Mouse (Mus musculus): Measurements from ENCODE around the gene Trim58. TPM values are rescaled to one million over a fixed set of nuclear protein-coding genes. Genes with fewer than 3 reads are reported as not detected.

Gene Trim58
- total and polyA plus RNA-seq, 3 experiments: 19.0 TPM; not detected in 2

DNA sequence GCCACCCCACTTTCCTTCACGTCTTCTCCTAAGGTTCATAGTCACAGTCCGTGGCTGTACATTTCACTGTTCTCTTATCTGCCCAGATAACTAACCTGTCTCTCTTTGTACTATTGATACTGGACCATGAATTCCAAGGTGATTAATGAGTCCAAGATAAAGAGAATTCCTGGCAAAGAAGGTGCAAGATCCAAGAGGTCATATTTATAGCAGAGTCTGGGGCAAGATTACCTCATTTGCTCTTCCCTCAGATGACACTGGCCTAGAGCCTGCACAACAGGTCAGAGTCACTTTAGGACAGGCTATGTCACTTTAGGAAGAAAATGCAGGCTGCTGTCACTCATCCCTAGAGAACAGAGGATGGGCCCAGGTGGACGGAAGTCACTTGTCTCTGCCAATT lies 35.0 kb upstream of the Trim58 start:
- TF ChIP-seq TAL1 (conservative IDR thresholded peaks at IDR 0.05; ENCODE audit: low read depth, low read length) (no peak), GATA2 (IDR thresholded peaks at IDR 0.05; ENCODE audit: borderline replicate concordance, low read depth, low read length) (no peak), POLR2AphosphoS5 (IDR thresholded peaks at IDR 0.05; ENCODE audit: insufficient replicate concordance, low read depth, low read length) (no peak), GATA1 (IDR thresholded peaks at IDR 0.05; ENCODE audit: borderline replicate concordance, low read length) (no peak), CTCF (IDR thresholded peaks at IDR 0.05; ENCODE audit: low read depth, low read length) (no peak)
- ATAC-seq (ENCODE audit: extremely low read depth, insufficient number of reproducible peaks, low FRiP score, poor library complexity, severe bottlenecking) (no peak), DNase-seq (ENCODE audit: low spot score) (no peak)

DNA sequence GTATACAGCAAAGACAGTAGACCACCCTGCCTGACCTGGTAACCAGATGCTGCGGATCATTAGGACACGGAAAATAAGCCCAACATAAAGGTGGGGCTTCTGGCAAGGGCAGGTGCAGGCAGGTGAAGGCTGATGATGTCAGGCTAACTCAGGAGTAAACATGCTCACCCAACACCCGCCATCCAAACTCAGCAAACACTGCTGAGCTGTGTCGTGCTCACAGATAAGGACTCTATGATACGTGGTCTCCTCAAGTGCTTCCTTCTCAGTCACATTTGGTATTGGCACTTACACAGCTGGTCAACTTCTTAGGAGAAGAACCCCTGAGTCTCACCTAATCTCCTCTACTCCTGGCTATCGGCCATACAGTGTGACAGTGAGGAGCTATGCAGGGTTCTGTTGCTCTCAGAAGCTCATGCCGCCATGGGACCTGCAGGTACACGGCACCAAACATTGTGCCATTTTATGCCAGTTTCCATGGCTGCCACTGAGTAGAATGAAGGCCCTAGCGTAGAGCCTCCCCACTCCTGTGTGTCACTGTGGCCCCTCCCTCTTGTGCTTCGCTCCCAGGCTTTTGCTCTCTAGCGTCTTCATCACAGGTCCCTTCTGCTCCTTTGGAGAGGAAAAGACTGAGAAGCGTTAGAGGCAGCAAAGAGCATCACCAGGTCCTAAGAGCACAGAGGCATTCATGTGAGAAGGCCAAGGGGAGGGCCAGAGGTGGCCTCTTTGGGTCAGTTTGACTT lies 33.9 kb upstream of the Trim58 start:
- Histone ChIP-seq H3K36me3 (replicated peaks) (no peaks in the 10 kb centered on the region), H3K4me3 (ENCODE audit: low read depth, low read length) (no peak overlapping the region), H3K4me1 (ENCODE audit: insufficient read depth, low read depth, low read length) (no peaks in the 10 kb centered on the region), H3K9me3 (replicated peaks) (no peaks in the 10 kb centered on the region), H3K27me3 (ENCODE audit: insufficient read depth, low read length) (peaks cover 7% of the 10 kb centered on the region; the same call in 1 of the 2 replicates)
- no peak for ATAC-seq (ENCODE audit: extremely low read depth, insufficient number of reproducible peaks, low FRiP score, poor library complexity, severe bottlenecking)
- DNase-seq (ENCODE audit: low spot score): no peak
- TF ChIP-seq POLR2AphosphoS5 (IDR thresholded peaks at IDR 0.05; ENCODE audit: insufficient replicate concordance, low read depth, low read length) (no peak), TAL1 (conservative IDR thresholded peaks at IDR 0.05; ENCODE audit: low read depth, low read length) (no peak), CTCF (IDR thresholded peaks at IDR 0.05; ENCODE audit: low read depth, low read length) (no peak), GATA2 (IDR thresholded peaks at IDR 0.05; ENCODE audit: borderline replicate concordance, low read depth, low read length) (no peak), GATA1 (IDR thresholded peaks at IDR 0.05; ENCODE audit: borderline replicate concordance, low read length) (no peak)

More for the DNA sequence above, 35.0 kb upstream of the Trim58 start:
- Histone ChIP-seq H3K9me3 (replicated peaks) (no peaks in the 10 kb centered on the region), H3K36me3 (replicated peaks) (no peaks in the 10 kb centered on the region), H3K4me1 (ENCODE audit: insufficient read depth, low read depth, low read length) (no peaks in the 10 kb centered on the region), H3K27me3 (ENCODE audit: insufficient read depth, low read length) (peaks cover 8% of the 10 kb centered on the region; the same call in 1 of the 2 replicates), H3K4me3 (ENCODE audit: low read depth, low read length) (no peak overlapping the region)

DNA sequence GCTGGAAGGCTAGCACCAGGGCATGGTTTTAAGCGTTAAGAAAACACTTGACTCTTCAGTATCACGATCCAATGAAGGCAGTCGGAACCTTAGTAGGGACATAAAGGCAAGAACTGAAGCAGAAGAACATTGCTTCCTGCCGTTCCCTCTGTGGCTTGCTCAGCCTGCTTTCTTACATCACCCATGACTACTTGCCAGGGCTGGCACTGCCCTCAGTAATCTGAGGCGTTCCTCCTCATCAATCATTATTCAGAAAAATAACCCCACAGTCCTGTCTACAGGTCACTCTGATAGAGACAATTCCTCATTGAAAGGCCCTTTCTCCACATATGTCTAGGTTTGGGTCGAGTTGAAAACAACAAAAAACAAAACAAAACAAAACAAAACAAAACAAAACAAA lies 33.2 kb upstream of the Trim58 start:
- H3K9me3 ChIP-seq (replicated peaks): no peaks in the 10 kb centered on the region
- no peak overlapping the region for H3K4me3 ChIP-seq (ENCODE audit: low read depth, low read length)
- no peak for TF ChIP-seq POLR2AphosphoS5 (IDR thresholded peaks at IDR 0.05; ENCODE audit: insufficient replicate concordance, low read depth, low read length)
- H3K4me1 ChIP-seq (ENCODE audit: insufficient read depth, low read depth, low read length): no peaks in the 10 kb centered on the region
- H3K36me3 ChIP-seq (replicated peaks): no peaks in the 10 kb centered on the region
- ATAC-seq (ENCODE audit: extremely low read depth, insufficient number of reproducible peaks, low FRiP score, poor library complexity, severe bottlenecking): no peak
- H3K27me3 ChIP-seq (ENCODE audit: insufficient read depth, low read length): peaks cover 7% of the 10 kb centered on the region; the same call in 1 of the 2 replicates
- DNase-seq (ENCODE audit: low spot score): no peak

DNA sequence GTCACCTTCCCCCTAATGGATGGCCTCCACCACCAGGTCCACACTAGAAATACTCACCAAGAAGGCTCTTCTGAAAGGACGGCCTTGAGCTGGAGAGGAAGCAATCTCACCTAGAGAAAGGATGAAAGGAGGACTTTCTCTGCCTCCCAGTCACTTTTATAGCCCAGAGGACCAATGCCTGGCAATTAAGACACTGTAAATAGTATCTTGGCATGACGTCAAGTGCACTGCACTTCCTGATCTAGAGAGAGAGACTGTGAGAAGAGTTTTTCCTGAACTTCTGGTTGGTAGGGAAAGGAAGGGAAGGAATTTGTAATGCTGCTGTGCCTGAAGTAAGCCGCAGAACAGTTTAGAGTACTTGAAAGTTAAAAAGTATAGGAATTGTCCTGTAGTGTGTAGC lies 26.9 kb upstream of the Trim58 start:
- ATAC-seq (ENCODE audit: extremely low read depth, insufficient number of reproducible peaks, low FRiP score, poor library complexity, severe bottlenecking) (no peak), DNase-seq (ENCODE audit: low spot score) (no peak)
- peaks cover 1% of the 10 kb centered on the region; the same call in 1 of the 2 replicates for H3K4me1 ChIP-seq (ENCODE audit: insufficient read depth, low read depth, low read length)
- H3K4me3 ChIP-seq (ENCODE audit: low read depth, low read length): no peak overlapping the region
- H3K36me3 ChIP-seq (replicated peaks): no peaks in the 10 kb centered on the region
- no peak for TF ChIP-seq GATA1 (IDR thresholded peaks at IDR 0.05; ENCODE audit: borderline replicate concordance, low read length)
- TF ChIP-seq TAL1 (conservative IDR thresholded peaks at IDR 0.05; ENCODE audit: low read depth, low read length): no peak
- no peak for TF ChIP-seq POLR2AphosphoS5 (IDR thresholded peaks at IDR 0.05; ENCODE audit: insufficient replicate concordance, low read depth, low read length)
- TF ChIP-seq GATA2 (IDR thresholded peaks at IDR 0.05; ENCODE audit: borderline replicate concordance, low read depth, low read length): no peak
- TF ChIP-seq CTCF (IDR thresholded peaks at IDR 0.05; ENCODE audit: low read depth, low read length): no peak
- no peaks in the 10 kb centered on the region for H3K9me3 ChIP-seq (replicated peaks)
- H3K27me3 ChIP-seq (ENCODE audit: insufficient read depth, low read length): no peaks in the 10 kb centered on the region

DNA sequence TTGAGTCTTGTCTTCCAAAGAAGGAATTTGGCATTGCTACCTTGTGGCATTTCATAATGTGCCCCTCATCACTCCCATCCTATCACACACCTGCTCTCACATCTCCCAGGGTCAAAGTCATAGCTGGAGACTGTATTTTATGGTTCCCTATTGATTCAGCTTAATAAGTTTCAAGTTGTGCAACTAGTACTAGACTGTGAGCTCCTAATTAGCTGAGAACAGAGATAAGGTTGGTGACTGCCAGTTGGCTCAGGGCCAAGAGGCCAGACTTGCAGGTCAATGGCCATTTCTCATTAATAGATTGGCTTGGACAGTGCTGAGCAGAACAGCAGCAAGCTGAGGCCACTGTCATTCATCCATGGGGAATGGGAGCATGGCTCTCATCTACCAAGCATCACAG lies 25.7 kb upstream of the Trim58 start:
- H3K27me3 ChIP-seq (ENCODE audit: insufficient read depth, low read length): no peaks in the 10 kb centered on the region
- no peak for DNase-seq (ENCODE audit: low spot score)

DNA sequence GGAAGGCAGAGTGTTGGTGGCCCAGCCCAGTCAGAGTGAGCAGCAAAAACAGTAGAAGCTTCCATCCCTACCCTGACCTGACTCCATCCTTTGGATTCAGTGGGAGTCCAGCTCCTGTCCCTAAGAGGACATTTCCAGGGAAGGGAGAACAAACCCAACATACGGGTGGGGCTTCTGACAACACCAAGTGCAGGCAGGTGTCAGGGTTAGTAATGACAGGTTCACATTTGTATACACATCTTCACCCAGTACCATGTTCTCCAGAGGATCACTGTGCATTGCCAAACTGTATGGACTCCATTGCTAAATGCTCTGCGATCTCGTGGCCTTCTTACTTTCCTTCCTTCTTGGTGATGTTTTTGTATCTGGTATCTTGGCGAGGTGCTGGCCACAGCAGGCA lies 24.3 kb upstream of the Trim58 start, which contains the start of gene 2210407C18Rik:
Gene 2210407C18Rik, minus strand, starts transcription at position 101 of the 400 bp plus-strand sequence.
- no peaks in the 10 kb centered on the region for H3K36me3 ChIP-seq (replicated peaks)
- no peak within 1 kb of the TSS for H3K4me3 ChIP-seq (ENCODE audit: low read depth, low read length)
- no peak for ATAC-seq (ENCODE audit: extremely low read depth, insufficient number of reproducible peaks, low FRiP score, poor library complexity, severe bottlenecking)
- TF ChIP-seq CTCF (IDR thresholded peaks at IDR 0.05; ENCODE audit: low read depth, low read length) (no peak), GATA2 (IDR thresholded peaks at IDR 0.05; ENCODE audit: borderline replicate concordance, low read depth, low read length) (no peak), GATA1 (IDR thresholded peaks at IDR 0.05; ENCODE audit: borderline replicate concordance, low read length) (no peak), TAL1 (conservative IDR thresholded peaks at IDR 0.05; ENCODE audit: low read depth, low read length) (no peak), POLR2AphosphoS5 (IDR thresholded peaks at IDR 0.05; ENCODE audit: insufficient replicate concordance, low read depth, low read length) (no peak)
- no peaks in the 10 kb centered on the region for H3K27me3 ChIP-seq (ENCODE audit: insufficient read depth, low read length)
- H3K9me3 ChIP-seq (replicated peaks): no peaks in the 10 kb centered on the region
- no peak for DNase-seq (ENCODE audit: low spot score)
- peaks cover 2% of the 10 kb centered on the region; the same call in 1 of the 2 replicates for H3K4me1 ChIP-seq (ENCODE audit: insufficient read depth, low read depth, low read length)

More for the DNA sequence above, 25.7 kb upstream of the Trim58 start:
- TF ChIP-seq CTCF (IDR thresholded peaks at IDR 0.05; ENCODE audit: low read depth, low read length) (no peak), GATA2 (IDR thresholded peaks at IDR 0.05; ENCODE audit: borderline replicate concordance, low read depth, low read length) (no peak), TAL1 (conservative IDR thresholded peaks at IDR 0.05; ENCODE audit: low read depth, low read length) (no peak), GATA1 (IDR thresholded peaks at IDR 0.05; ENCODE audit: borderline replicate concordance, low read length) (no peak), POLR2AphosphoS5 (IDR thresholded peaks at IDR 0.05; ENCODE audit: insufficient replicate concordance, low read depth, low read length) (no peak)
- no peaks in the 10 kb centered on the region for H3K9me3 ChIP-seq (replicated peaks)
- peaks cover 2% of the 10 kb centered on the region; the same call in 1 of the 2 replicates for H3K4me1 ChIP-seq (ENCODE audit: insufficient read depth, low read depth, low read length)
- no peaks in the 10 kb centered on the region for H3K36me3 ChIP-seq (replicated peaks)
- H3K4me3 ChIP-seq (ENCODE audit: low read depth, low read length): no peak overlapping the region
- ATAC-seq (ENCODE audit: extremely low read depth, insufficient number of reproducible peaks, low FRiP score, poor library complexity, severe bottlenecking): no peak
